Mouse (Mus musculus) adrenal gland, postnatal 0 days (tissue): Measurements from ENCODE around the gene Slc17a8. TPM values are rescaled to one million over a fixed set of nuclear protein-coding genes. Genes with fewer than 3 reads are reported as not detected.

Experiments used
- polyA plus RNA-seq: library from polyadenylated mRNA; unstranded; fragments of >200 nt; fragmentation: Nextera tagmentation; extraction: Ambion mirVana; gene quantifications from 2 replicates; pipeline ENCODE4 v1.2.1, GENCODE M21; 2015

Gene Slc17a8
- polyA plus RNA-seq = 0.04 and 0.05 TPM in 2 replicates

GRCm38 (mm10) chr10:89621129-89621528 lies at the start of gene Slc17a8:
Gene Slc17a8 (minus strand): TSS chr10:89621253.

GRCm38 (mm10) chr10:89532929-89533727 lies 87.9 kb downstream of the Slc17a8 start, which contains the start of gene Nr1h4:
Gene Nr1h4 (minus strand): TSS chr10:89533585.

Other genes with a start within 250 kb of the Slc17a8 start
- gene Gas2l3, start 177.3 kb downstream of the Slc17a8 start, polyA plus RNA-seq = 3.8 and 6.3 TPM in 2 replicates
- 9.7 and 24.3 TPM in 2 replicates for gene Nr1h4, start 87.7 kb downstream of the Slc17a8 start, polyA plus RNA-seq
- 4.8 and 8.9 TPM in 2 replicates for gene Scyl2, start 65.0 kb upstream of the Slc17a8 start, polyA plus RNA-seq
- gene Actr6, start 111.0 kb upstream of the Slc17a8 start, polyA plus RNA-seq = 73.6 and 97.8 TPM in 2 replicates
- gene Uhrf1bp1l, start 123.7 kb upstream of the Slc17a8 start, polyA plus RNA-seq = 17.5 and 30.6 TPM in 2 replicates